Mouse (Mus musculus) Patski (cell line): ENCODE measurements around the gene Cldn7. TPM values are rescaled to one million over a fixed set of nuclear protein-coding genes. Genes with fewer than 3 reads are reported as not detected.
"Not testable (repeated sequence)": the region's sequence is repeated elsewhere in the genome, so short reads cannot be mapped to it uniquely, and the experiment has no call there.

Experiments used
- ATAC-seq: fragments of 100-300 bp; one replicate; pipeline ENCODE4 v1.8.0; 2021
- CTCF ChIA-PET: fragments of 350-600 bp; sonication (Branson Sonifier 250); formaldehyde crosslinking; loops from one replicate; lab custom pipeline; 2022; ENCODE audit warnings: inconsistent platforms; lab: Charles Lee
- POLR2A ChIA-PET: fragments of 350-600 bp; sonication (Branson Sonifier 250); formaldehyde crosslinking; loops from one replicate; lab custom pipeline; 2022; ENCODE audit warnings: antibody characterized with exemption, inconsistent platforms; lab: Charles Lee
- DNase-seq: peaks from one replicate; pipeline ENCODE4 v3.0.0-alpha.2; 2011; ENCODE audit warnings: low read depth, low spot score
- H3K27me3 ChIP-seq: fragments of 371-371 bp; one replicate; pipeline ENCODE4 v1.5.1; 2021
- CTCF ChIP-seq: fragments of 100-300 bp; IDR thresholded peaks from one replicate; pipeline ENCODE4 v1.5.1; 2021
- in situ Hi-C: fragments of 300-500 bp; cut with MboI; formaldehyde crosslinking; loops from 3 replicates; pipeline ENCODE4 v1.11.1; 2018; ENCODE audit warnings: low pct_unique_long_range_greater_than_20kb, mixed read lengths
- polyA plus RNA-seq: library from polyadenylated mRNA; unstranded; gene quantifications from one replicate; pipeline ENCODE4 v1.2.3, GENCODE M21; 2021

Cldn7 gene
- polyA plus RNA-seq, 1 experiment from 2014 or later = not detected

DNA sequence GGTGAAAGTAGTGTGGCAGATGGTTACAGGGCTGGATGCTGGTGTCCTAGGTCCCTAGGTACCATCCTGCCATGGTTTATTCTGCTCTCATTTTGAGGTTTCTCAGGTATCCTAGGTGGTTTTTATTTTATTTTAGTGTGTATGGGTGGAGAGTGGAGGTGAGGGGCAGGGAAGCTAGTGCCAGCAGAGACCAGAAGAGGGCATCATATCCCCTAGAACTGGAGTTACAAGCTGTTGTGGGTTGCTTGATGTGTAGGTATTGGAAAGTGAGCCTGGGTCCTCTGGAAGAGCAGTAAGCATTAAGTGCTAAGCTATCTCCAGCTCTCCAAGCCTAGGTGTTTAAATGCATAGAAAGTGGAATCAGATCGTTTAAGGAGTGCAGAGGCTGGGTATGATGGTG lies 12.3 kb upstream of the Cldn7 start:
- CTCF ChIA-PET = interaction anchor here (1.3 to 6.8 kb wide), 3 partner anchors 19 to 72 kb away, joined by 4 to 85 read pairs (median 5); partner anchors contain the start of gene Kctd11
- DNase-seq (no peak), ATAC-seq (no peak)
- TF ChIP-seq CTCF = peak; percentile 60
- in situ Hi-C loops = no loop called here
- POLR2A ChIA-PET = no interaction called here
- H3K27me3 ChIP-seq = peaks cover 7% of the 10 kb centered on the region

DNA sequence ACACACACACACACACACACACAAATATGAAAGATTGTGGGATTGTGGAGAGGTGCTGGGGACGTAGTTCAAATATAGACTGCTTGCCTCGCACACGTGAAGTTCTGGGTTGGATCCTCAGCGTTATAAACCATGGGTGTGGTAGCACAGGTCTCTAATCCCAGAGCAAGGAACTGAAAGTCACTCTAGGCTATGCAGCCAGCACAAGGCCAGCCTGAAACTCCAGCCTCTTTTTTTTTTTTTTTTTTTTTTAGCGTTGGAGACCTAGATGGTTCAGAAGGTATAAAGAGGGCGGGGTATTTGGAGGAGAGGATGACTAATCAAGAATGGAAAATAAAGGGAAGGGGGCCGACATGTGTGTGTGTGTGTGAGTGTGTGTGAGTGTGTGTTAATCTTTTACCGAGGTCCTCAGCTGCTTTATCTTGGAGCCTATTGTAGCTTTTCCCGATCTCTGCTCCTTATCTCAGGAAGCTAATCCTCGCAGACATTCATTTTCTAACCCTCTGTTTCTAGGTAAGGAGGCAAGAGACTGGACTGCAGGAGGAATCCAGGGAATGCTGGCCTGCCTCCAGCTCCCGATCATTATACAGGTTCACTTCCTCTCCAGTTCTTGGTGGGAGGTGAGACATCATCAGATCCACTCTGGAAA lies 11.2 kb upstream of the Cldn7 start:
- TF ChIP-seq CTCF = no peak
- DNase-seq = no peak
- in situ Hi-C loops = no loop called here

DNA sequence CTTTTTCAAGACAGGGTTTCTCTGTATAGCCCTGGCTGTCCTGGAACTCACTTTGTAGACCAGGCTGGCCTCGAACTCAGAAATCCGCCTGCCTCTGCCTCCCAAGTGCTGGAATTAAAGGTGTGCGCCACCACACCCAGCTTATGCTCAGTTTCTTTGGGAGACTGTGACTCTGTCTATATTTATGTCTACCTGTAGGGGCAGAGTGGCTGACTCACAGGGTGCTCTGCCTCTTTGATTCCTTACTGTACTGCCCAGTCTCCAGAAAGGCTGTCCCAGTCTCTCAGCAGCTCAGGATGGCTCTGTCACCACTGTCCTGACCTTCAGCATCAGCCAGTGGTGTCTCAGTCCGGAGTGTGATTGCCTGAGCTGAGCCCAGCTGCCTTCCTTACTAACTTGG lies 9.0 kb upstream of the Cldn7 start:
- in situ Hi-C loops, DNase-seq, ATAC-seq, POLR2A ChIA-PET: not testable (repeated sequence)
- CTCF ChIA-PET = interaction anchor here (0.9 to 1.2 kb wide), 3 partner anchors 12 to 23 kb away, joined by 3 to 5 read pairs (median 5); no protein-coding TSS in a partner anchor
- peaks cover 18% of the 10 kb centered on the region for H3K27me3 ChIP-seq

More for the DNA sequence above, 11.2 kb upstream of the Cldn7 start:
- H3K27me3 ChIP-seq = peaks cover 10% of the 10 kb centered on the region
- ChIA-PET POLR2A (no interaction called here), CTCF (interaction anchor here (1.3 to 6.8 kb wide), 3 partner anchors 20 to 73 kb away, joined by 4 to 85 read pairs (median 5); partner anchors contain the start of gene Kctd11)
- ATAC-seq = no peak

DNA sequence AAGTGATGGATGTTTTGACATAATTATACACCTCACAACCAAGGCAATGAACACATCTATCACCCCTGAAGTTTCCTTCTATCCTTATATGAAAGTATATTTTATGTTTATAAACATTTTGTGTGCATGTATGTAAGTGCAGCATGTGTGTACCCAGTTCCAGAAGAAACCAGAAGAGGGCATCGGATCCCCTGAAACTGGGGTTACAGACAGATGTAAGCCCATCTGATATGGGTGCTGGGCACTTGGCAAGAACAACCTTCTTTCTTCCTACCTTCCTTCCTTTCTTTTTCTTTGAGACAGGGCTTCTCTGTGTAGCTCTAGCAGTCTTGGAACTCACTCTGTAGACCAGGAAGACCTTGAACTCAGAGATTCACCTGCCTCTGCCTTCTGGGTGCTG lies 8.4 kb upstream of the Cldn7 start:
- ChIA-PET POLR2A (no interaction called here), CTCF (interaction anchor here (0.9 to 1.2 kb wide), 3 partner anchors 12 to 24 kb away, joined by 3 to 5 read pairs (median 5); no protein-coding TSS in a partner anchor)
- peaks cover 18% of the 10 kb centered on the region for H3K27me3 ChIP-seq
- in situ Hi-C loops = no loop called here
- no peak for ATAC-seq
- no peak for DNase-seq
- peak; percentile 53 for TF ChIP-seq CTCF

DNA sequence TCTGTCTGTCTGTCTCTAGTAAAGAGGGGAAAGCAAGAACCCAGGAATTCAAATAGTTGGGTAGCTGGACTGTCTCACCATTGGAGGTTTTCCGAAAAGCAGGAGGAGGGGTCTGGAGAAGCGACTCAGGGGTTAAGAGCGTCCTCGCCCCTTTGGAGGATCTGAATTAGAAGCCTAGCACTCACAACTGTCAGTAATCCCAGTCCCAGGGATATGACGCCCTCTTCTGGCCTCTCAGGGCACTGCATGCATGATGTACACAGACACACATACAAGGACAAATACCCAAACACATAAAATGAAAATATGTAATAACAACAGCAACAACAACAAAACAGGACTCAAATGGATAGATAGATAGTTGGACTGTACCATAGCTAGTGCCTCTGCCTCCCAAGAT lies 4.0 kb upstream of the Cldn7 start:
- DNase-seq (no peak), ATAC-seq (no peak)
- H3K27me3 ChIP-seq = peaks cover 25% of the 10 kb centered on the region
- POLR2A ChIA-PET = no interaction called here
- CTCF ChIA-PET = interaction anchor here (1.0 to 1.1 kb wide), 2 partner anchors 12 to 39 kb away, joined by 3 to 4 read pairs; partner anchors contain the start of gene Eif5a
- in situ Hi-C loops = no loop called here
- no peak for TF ChIP-seq CTCF

DNA sequence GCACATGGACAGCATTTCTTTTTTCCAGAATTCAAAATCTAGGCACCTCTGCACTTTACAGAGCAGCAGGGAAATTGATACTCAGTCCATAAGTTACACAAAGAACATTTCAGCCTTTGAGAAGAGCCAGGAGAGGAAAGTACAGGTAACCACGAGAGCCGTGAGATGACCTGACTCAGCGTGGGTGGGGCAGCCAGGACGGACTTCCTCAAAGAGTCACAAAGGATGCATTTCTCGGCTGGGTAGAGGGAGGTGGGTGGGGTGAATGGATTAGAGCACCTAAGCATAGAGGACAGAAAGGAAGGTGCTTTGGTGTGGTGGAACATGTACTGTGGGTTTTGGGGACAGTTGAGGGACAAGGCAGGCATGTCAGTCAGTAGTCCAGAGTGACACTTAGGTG lies 2.7 kb upstream of the Cldn7 start:
- ChIA-PET CTCF (no interaction called here), POLR2A (no interaction called here)
- TF ChIP-seq CTCF = no peak
- peaks cover 25% of the 10 kb centered on the region for H3K27me3 ChIP-seq
- ATAC-seq (no peak), DNase-seq (no peak)
- in situ Hi-C loops = no loop called here

DNA sequence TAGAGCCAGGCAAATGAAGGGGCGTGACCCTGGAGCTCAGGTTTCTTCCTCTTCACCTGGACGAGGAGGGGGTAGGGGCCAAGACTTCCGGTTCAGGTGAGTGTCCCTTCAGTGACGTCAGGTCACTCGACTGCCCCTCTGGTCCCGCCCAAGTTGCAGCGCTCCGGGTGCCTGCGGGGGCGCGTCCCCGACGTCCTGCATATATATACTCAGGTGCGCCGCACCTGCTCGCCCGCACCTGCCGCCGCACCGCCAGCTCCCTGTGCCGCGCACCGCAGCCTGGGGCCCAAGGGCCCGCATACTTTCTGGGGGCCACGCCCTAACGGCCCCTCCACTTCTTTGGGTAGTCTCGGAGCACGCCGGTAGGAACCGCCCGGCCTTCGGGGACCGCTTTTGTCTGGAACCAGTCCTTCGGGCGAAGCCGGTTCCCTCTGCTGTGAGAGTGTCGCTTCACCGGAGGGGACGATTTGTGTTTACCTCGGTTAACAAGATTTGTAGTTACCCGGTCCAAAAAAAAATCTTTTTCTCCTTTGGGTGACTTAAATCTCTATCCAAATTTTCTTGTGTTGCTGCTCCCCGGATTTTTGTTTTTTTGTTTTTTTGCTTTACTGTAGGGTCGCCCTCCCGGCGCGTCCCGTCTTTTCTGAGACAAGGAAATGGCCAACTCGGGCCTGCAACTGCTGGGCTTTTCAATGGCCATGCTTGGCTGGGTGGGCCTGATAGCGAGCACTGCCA lies 859 bp downstream of the Cldn7 start:
- POLR2A ChIA-PET = no interaction called here
- CTCF ChIA-PET = no interaction called here
- no peak for TF ChIP-seq CTCF
- DNase-seq (no peak), ATAC-seq (no peak)
- in situ Hi-C loops = no loop called here
- peaks cover 13% of the 10 kb centered on the region for H3K27me3 ChIP-seq

DNA sequence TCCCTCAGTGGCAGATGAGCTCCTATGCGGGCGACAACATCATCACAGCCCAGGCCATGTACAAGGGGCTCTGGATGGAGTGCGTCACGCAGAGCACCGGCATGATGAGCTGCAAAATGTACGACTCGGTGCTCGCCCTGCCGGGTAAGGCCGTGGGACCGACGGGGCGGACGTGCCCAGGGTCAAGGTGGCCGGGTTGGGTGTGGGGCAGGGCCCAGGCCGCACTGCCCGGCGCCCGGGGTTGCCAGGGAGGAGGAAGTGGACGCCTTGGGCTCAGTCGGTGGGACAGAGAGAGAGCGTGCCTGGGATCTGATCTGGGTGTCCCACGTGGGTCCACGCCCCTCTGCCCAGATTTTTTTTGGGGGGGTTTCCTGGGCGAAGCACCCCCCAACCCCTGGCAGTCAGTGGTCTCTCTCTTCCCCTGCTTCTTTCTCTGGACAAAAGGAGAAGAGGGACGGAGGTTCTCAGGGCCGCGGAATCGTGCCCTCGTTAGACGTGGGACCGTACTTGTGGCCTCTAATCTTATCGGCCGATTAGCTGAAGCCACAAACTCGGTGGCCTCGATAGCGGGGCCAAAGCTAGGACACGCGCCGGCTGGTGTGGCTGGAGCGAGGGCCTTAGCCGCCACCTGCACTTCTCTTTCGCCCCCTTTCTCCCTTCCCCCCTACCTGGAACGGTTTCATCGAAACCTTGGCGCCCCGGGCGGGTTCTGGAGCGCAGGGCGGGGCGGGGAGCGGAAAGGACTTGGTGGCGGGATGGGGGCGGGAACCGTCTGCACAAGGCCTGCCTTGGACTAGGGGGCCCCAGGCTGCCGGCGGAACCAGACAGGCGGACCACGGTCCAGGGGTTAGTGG lies 1.7 kb downstream of the Cldn7 start:
- in situ Hi-C loops = no loop called here
- TF ChIP-seq CTCF = no peak
- peaks cover 13% of the 10 kb centered on the region for H3K27me3 ChIP-seq
- no peak for DNase-seq
- no peak for ATAC-seq
- ChIA-PET CTCF (no interaction called here), POLR2A (no interaction called here)

DNA sequence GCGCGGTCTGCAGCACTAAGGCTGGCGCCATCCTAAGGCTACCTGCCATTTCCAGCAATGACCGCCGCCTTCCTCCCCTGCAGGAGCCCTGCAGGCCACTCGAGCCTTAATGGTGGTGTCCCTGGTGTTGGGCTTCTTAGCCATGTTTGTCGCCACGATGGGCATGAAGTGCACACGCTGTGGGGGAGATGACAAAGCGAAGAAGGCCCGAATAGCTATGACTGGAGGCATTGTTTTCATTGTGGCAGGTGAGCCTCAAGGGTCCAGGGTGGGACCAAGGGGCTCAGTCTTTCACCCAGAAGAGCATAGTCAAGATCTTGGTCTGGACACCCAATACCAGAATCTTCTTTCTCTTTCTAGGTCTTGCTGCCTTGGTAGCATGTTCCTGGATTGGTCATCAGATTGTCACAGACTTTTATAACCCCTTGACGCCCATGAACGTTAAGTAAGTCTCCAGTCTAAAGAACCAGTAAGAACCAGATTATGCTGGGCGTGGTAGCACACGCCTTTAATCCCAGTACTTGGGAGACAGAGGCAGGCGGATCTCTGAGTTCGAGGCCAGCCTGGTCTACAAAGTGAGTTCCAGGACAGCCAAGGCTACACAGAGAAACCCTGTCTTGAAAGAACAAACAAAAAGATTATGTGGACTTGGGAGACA lies 2.4 kb downstream of the Cldn7 start:
- no peak for TF ChIP-seq CTCF
- peaks cover 13% of the 10 kb centered on the region for H3K27me3 ChIP-seq
- in situ Hi-C loops = no loop called here
- no peak for ATAC-seq
- ChIA-PET CTCF (no interaction called here), POLR2A (no interaction called here)
- DNase-seq = no peak

DNA sequence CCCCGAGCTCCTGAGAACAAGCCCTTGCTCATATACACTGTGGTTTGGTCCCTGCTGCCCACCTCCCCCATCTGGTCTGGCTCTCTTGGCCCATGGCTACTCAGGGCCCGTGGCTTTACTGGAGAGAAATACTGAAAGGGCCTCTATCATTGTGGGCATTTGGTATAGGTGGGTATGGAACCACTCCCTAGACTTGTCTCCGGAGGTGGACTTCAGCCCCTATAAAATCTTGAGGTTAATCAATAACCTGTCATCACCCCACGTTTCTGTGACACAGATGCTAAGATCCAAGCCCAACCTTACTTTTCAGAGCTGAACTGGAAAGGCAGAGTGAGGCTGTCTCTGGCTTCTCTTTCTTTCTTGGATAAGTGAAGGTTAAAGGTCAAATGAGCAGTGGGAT lies 4.2 kb downstream of the Cldn7 start:
- H3K27me3 ChIP-seq = peaks cover 5% of the 10 kb centered on the region
- no peak for ATAC-seq
- TF ChIP-seq CTCF = no peak
- CTCF ChIA-PET = no interaction called here
- POLR2A ChIA-PET = no interaction called here
- in situ Hi-C loops = no loop called here
- no peak for DNase-seq
